Mouse (Mus musculus) embryo, embryonic 10 days (tissue): Measurements from ENCODE around the gene Hvcn1.
A peak's percentile ranks its signal among the peaks of the same experiment; 100 is the strongest.
"Not testable (repeated sequence)": the region's sequence is repeated elsewhere in the genome, so short reads cannot be mapped to it uniquely, and the experiment has no call there.

Experiments used
- DNase-seq: peaks from one replicate; pipeline ENCODE4 v3.0.0-alpha.2; 2015; ENCODE audit warnings: low spot score

Hvcn1 gene

DNA sequence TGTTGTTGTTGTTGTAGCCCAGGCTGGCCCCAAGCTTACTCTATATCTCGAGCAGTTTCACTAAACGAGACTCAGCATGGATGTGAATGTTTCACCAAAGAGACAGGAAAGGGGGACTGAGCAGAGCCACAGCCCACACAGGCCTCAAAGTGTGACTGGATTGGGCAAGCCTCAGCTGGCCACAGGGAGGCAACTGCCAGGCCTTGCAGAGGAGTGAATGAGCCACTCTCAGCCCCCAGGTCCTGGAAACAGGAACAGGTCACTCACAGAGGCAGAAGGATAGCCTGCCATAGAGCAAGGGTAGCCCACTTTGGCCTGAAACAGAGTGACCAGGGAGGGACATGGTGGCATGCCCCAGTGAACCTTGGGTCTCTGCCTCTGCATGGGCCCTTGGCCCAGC is 2.4 kb upstream of the Hvcn1 start:
- DNase-seq: no peak

DNA sequence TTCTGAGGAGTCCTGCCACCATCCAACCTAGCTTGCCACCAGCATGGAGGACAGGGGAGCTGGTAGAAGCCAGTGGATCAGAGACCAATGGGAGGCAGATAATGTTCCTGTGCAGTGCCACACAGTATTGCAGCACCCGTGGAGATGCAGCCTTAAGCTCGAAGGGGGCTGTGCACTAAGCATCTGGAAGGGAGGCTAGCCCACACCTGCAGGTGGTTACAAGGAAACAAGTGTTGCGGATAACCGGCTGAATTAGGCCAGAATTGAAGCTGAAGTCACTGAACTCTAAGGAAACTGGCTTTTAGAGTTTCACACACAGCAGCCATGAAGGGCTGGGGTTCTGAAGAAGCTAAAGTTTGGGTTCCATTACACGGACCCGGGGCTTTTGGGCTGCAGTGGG is 2.3 kb downstream of the Hvcn1 start:
- no peak for DNase-seq

DNA sequence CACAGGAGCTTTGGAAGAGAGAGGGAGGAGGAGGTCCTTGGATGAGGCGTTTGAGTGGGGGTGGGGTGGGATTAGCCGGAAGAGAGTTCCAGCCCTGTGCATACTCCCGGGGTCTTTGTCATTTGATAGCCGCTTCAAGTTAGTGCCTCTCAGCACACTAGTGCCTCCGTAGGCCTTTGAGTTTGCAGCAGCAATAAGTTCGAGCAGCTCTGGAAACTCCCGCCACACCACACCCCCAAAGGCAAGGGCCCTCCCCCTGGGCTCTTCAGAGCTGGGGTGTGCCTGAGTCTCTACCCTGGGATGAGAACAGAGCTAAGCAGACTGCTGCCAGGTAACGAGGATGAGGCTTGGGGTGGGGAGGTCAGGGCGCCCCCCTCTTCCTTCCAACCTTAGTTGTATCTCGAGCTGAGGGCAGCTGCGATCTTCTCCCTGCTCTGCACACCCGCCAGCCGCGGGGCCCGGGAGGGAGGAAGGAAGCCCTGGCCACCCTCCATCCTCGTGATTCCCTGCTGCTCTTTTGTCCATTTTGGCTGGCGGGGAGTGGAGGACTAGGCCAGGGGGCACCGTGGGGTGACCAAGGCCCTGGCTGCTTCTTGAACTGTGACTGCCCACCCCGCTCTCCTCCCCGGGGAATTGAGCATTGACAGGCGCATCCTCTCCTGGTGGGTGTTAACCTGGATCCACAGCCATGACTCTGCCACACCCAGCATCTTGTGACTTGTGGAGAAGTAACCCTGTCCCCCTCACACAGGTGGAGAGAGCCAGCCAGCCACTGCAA is 3.2 kb downstream of the Hvcn1 start:
- peak; percentile 83 for DNase-seq

DNA sequence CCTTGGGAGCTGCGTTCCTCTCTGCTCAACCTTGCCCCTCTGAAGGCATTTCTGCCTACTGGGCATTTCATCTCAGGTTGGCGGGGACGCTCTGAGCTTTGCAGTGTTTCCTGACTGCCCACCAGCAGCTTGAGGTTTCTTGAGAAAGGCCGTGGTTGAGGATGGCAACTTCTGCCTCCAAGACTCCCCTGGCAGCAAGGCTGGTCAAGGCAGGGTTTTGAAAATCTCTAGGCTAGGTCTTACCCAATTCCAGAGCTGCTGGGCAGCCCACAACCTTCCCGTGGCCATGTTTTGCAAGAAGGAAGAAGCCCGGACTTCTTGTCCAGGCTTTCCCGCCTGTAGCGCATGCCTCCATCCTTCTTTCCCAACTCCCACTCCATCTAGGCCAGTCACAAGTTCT is 4.3 kb downstream of the Hvcn1 start:
- no peak for DNase-seq

DNA sequence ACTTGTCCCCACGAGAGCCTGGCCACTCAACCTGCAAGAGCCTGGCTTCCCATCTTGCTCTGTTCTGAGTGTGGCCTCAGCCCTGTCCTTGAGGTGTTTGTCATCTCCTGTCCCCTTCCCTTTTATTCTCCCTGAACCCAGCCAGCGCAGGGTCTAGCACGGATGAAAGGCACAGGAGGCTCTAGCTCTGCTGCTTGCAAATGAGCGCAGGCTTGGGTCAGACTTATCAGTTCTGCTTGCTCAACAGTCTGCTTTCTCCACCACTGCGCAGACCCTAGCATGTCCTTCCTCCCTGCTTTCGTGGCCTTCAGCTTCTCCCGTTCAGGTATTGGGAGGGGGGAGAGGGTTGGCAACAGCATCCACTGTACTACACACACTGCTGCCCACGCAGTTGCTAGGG is 5.5 kb downstream of the Hvcn1 start:
- no peak for DNase-seq

DNA sequence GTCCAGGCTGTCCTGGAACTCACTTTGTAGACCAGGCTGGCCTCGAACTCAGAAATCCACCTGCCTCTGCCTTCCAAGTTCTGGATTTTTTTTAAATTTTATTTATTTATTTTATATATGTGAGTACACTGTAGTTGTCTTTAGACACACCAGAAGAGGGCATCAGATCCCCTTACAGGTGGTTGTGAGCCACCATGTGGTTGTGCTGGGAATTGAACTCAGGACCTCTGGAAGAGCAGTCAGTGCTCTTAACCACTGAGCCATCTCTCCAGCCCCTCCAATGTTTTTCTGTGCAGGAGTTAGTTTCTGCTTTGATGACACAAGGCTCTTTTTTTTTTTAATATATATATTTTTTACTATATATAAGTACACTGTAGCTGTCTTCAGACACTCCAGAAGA is 6.2 kb downstream of the Hvcn1 start:
- DNase-seq: not testable (repeated sequence)

DNA sequence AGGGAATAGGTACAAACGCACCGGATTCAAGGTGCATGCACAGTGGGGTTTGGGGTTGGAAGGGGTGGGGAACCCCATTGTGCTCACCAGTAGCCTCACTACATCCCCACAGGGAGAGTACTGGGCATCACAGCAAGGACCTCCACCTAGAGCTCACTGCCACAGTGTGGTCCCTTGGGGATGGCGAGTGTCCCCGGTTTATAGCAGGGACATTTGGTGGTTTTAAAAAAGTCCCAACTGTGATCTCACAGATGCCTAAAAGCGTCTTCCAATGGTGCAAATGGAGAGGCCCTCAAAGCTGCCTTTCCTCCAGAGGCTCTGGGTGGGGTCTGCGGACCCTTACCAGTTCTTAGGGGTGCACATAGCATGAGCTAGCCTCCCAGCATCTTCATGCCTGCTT is 7.3 kb downstream of the Hvcn1 start:
- no peak for DNase-seq

DNA sequence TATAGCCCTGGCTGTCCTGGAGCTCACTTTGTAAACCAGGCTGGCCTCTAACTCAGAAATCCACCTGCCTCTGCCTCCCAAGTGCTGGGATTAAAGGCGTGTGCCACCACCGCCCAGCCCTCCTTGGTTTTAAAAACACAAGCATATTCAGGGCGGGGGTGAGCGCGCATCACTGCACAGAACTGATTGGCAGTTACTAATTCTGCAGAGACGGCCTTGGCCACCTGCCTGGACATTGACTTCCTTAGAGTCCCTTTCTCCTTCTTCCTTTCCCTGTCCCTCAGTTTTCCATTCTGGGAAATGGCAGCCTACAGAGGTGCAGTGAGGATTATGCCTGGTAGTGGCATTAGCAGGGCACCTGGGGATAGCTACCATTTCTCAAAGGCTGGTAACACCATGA is 11.0 kb downstream of the Hvcn1 start:
- DNase-seq: no peak

DNA sequence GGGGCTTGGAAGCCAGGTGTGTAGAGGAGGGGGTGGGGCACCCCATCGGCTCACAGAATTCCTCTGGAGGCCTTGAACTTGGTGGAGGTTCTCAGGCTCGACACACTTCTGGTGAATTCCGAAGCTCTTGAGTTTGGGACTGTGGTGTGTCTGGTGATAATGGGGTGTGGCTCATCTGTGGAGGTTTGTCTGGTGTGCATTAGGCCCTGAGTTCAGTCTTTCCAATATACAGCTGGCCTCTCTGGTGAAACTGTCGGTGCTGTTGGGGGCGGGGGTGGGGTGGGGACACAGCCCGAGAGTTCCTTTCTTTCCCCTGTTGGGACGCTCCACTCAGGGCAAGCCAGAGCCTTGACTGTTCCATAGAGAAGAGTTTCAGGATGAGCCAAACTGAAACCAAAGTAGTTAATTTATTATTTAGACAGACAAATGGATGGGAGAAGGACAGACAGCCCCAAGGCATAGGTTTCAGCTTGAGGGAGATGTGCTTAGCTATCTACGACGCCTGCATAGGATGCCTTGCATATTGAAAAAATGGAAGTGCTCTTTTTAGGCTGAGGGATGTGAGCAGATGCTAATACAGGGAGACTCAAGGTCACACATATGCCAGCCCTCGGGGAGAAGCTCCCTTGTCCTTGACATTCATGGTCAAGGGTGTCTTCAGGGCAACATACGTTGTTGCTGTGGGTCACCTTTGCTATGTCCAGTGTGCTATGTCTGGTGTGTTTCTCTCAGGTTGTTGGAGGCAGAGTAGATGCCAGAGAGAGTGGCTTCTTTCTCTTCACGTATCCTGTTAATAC is 11.7 kb downstream of the Hvcn1 start:
- no peak for DNase-seq

DNA sequence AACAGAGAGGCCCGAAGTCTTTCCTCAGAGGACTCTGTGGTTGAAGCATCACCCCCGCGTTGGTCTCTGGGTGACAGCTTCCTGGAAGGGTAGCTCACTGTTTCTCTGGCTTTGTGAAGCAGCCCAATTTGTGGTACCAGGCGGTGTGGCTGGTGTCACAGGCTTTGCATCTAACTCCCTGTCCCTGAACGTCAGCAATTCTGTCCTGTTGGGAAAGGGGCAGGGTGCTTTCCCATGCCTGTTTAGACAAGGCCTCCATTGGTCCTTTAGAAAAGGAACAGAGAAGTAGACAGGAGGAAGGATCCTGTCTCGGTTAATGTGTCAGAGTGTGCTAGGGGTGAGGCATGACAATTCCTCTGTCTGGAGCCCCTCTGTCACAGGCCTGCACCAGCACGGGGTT is 12.3 kb downstream of the Hvcn1 start:
- DNase-seq: no peak

DNA sequence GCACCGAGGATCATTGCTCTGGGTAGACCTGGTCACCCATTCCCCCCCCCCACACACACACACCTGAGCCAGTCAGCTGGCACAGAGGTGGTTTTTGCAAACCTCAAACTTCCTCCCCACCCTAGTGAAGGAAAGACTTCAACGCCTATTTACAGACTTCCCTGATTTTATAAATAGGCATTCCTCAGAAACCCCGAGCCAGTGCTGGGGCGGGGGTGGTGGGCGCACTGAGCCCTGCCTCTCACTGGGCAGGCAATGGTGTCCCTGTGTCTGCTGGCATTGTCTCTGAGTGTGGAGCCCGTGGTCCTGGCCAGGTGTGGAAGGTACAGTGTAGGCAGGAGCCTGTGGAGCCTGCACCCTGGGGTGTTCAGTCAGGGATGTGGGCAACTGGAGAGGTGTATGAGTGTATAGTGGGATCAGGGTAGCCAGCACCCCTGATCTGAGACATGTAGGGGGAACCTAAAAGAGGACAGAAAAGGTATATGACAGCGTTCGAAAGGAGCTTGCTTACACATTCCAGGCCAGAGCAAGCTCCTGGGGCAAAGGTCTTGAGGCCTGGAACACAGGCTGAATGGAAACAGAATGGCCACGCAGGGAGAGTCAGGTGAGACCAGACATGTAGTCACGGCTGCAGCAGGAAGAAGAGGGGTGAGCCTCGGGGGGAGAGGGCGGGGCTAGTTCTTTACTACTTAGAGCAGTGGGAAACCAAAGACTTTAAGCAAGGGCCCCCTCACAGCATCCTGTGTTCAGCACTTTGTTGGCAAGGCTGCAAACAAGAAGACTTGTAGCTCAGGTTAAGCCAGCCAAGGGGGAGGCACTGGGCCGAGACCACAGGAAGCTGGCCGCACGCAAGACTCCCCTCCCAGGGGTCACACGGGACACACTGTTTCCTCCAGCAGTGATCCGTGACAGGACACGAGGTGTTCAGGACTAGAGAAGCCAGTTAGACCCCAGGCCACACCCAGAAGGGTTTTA is 13.3 kb downstream of the Hvcn1 start:
- DNase-seq: peak; percentile 14

DNA sequence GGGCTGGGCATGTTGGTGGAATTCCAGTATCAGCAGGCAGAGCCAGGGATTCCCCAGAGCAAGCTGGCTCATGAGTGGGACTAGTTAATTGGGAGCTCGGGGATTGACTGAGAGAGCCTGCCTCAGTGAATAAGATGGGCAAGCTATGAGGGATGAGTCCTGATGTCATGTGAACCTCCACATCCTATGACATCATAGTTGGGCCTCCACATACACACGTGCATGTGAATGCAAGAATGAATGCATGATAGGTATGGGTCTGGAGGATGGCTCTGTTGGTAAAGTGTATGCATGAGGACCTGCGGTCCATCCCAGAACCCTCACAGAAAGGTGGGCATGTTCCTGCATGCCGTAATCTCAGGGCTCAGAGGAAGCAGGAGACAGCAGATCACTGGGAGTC is 14.5 kb downstream of the Hvcn1 start:
- DNase-seq: no peak

DNA sequence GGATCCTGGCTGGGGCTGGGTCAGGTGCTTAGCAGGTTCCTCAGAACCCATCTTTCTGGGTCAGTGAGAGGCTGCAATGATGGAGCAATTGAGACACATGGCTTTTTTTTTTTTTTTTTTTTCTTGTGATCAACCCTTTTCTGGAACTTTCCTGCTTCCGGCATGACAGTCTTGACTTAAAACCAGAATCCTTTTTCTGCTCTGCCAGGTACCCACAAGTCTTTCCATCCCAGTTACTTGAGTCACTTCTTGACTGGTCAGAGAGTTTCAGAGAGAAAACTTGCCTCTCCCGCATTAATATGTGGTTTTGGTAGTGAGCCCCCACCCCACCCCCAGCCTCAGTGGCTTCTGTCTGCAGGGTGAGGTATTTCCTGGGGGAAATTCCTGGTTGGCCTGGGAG is 17.7 kb downstream of the Hvcn1 start:
- DNase-seq: no peak

DNA sequence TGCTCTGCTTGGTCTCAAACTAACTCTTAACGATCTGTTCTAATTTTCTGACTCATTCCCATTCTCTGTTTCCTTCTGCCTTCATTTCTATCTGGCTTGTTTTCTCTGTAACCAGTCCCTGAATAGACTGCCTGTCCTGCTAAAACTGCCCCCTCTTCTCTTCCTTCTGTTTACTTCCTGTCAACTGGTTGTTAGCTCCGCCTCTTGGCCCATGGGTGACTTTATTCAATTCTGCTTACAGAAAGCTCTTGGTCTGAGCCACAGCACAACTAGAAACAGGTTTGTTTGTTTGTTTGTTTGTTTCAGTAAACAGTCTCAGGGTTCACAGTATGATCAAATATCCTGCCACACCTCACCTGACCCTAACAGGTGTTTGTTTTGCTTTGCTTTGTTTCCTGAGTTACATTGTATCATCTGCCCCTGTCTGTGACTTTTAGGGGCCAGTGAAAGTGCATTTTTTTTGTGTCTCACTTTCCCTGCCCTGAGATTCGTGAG is 21.7 kb downstream of the Hvcn1 start:
- no peak for DNase-seq

DNA sequence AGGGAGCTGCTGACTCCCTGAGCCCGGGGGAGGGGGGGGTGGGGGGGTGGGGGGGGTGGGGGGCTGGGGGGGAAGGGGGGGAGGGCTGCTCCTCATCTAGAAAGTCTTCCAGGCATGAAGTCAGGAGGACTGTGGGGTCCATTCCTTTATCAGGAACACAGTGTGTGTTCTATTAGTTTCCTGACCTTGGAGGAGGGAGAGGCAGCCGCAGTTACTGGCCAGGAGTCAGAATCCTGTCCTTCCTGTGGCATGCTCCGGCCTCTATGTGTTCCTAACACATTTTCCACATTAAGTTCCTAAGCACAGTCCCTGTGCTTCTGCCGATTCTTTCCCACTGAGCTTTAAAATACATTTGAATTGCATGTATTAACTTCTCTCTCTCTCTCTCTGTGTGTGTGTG is 22.2 kb downstream of the Hvcn1 start:
- no peak for DNase-seq

DNA sequence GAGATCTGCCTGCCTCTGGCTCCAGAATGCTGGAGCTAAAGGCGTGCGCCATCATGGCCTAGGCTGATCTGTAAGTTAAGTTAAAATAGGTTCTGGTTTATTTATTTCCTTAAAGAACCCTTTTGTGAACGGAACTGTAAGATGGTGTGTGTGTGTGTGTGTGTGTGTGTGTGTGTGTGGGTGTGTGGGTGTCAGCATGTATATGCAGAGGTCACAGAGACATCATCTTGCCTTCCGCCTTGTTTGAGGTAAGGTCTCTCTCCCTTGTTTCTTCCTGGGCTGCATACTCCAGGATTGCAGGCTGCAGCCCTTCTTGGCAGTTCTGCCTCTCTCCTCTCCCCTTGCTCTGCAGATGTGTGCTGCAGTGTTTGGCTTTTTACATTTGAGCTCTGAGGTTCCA is 24.2 kb downstream of the Hvcn1 start:
- DNase-seq: no peak

DNA sequence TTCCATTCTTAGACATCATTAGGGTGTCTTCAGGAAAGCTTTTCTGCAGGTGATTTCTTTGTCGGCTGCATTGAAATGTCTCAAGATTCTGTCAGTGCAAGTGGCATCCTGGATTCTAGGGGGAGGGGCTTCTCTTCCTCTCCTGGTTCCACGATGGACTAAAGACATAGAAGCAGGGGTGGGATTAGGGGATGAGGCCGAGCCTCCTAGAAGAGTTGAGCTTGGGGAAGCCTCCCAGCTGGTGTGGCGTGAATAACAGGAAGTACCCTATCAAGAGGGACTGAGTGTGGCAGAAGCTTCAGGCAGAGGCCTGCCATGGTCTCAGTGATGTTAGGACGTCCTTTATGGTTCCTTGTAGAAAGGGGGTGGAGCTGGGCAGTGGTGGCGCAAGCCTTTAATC is 24.8 kb downstream of the Hvcn1 start:
- no peak for DNase-seq

DNA sequence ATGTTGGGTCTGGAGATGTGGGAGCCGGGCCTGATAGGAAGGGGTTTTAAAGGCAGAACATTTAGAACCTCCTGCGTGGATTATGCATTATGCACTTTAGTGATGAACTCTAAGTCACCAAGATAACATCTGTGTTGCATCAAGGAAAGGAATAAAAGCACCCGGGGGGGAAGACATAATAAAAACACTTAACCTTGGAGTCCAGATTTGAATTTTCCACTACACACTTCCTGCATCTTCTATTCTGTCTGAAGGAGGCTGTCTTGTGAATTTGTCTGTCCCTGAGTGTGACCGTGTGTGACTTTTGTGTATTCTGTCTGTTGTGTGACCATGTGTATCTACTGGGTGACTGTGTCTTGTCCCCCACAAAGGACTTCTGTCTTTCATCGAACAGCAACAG is 25.4 kb downstream of the Hvcn1 start:
- no peak for DNase-seq

DNA sequence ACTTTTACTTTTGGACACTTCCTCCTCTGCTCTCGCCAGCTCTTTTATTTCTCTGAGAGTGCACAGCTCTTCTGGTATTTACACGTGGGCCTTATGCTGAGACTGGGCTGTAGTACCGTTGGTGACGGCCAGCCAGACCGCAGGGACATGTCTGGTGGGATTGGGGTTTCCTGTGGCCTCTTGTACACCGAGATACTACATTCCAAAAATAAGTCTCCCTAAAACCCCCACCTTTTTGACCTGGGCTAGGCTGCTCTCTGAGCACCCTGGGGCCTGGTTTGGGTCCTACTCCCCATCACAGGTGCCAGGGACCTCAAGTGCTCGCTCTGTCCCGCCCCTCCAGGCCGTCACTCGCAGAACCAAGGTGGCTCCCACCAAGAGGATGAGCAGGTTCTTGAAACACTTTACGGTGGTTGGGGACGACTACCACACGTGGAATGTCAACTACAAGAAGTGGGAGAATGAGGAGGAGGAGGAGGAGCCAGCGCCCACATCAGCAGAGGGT is 26.5 kb downstream of the Hvcn1 start:
- no peak for DNase-seq

DNA sequence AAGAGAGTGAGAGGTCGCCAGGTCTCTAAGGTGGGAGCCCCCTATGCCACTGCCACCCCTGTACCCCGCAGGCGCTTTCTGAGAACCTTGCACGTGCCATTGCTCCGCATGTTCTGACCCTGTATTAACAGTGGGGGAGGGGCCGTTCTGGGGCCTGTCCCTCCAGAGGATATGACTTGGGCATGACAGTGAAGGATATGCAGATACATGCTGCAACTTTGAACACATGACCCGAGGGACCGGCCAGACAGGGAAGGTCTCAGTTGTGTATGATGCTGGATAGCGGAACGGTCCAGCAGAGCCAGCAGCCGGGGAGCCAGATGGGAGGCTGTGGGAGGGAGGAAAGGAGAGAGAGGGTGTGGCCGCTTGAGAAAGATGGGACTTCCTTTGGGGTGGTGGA is 27.1 kb downstream of the Hvcn1 start:
- DNase-seq: no peak

DNA sequence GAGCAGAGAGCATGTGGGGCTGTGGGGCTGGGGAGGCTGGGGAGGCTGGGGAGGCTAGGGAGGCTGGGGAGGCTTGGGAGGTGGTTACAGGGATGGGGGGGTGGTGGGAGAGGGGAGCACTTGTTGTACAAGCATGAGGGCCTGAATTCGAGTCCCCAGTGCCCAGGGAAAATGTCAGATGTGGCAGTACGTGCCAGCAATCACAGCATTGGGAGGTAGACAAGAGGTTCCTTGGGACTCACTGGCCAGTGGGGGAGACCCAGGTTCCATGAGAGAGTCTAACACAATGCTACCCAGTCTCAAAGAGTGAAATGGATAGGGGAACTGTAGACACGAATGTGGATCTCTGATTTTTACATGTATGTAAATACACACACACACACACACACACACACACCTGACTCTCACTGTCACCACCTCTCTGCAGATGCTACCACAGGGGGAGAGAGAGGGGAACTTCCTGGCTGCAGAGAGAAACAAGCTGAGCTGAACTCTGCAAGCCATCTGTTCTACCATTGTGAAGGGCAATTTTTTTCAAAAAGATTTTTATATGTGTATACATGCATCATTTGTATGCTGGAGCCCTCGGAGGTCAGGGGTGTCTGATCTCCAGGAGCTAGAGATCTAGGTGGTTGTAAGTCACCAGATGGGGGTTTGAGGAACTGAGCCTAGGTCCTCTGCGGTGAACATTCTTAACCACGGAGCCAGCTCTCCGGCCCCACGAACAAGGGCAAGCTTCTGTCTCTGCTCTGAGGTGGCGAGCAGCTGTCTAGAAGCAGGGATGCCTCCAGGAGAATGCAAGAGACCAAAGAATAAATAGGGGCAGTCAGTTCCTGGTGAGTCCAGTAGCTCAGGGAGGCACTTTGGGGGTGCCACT is 28.0 kb downstream of the Hvcn1 start:
- DNase-seq: no peak
